Mouse (Mus musculus) midbrain, embryonic 11.5 days (tissue): ENCODE measurements around the gene Dock1. TPM values are rescaled to one million over a fixed set of nuclear protein-coding genes. Genes with fewer than 3 reads are reported as not detected.
A peak's percentile ranks its signal among the peaks of the same experiment; 100 is the strongest.

Source experiments
- ATAC-seq: fragments of 200-750 bp; cut with Nextera tagmentation; 2 replicates; pipeline ENCODE4 v1.8.0; 2017; ENCODE audit warnings: moderate TSS enrichment, moderate library complexity; ENCODE audit not compliant: low FRiP score
- DNase-seq: peaks from one replicate; pipeline ENCODE4 v3.0.0; 2015; ENCODE audit warnings: low spot score; ENCODE audit errors: missing footprints
- H3K27ac ChIP-seq: fragments of 300-500 bp; sonication (generic); 2 replicates; pipeline ENCODE4 v1.5.1; 2014; ENCODE audit warnings: low read depth, low read length
- H3K27me3 ChIP-seq: fragments of 300-500 bp; sonication (generic); 2 replicates; pipeline ENCODE4 v1.6.1; 2014; ENCODE audit warnings: mild to moderate bottlenecking, low read length, moderate library complexity, mixed read lengths; ENCODE audit not compliant: control insufficient read depth, insufficient read depth
- H3K36me3 ChIP-seq: fragments of 300-500 bp; sonication (generic); 2 replicates; pipeline ENCODE4 v1.6.1; 2014; ENCODE audit warnings: mild to moderate bottlenecking, low read length, moderate library complexity, mixed read lengths; ENCODE audit not compliant: control insufficient read depth, insufficient read depth
- H3K4me1 ChIP-seq: fragments of 300-500 bp; sonication (generic); 2 replicates; pipeline ENCODE4 v1.6.1; 2014; ENCODE audit warnings: low read length; ENCODE audit not compliant: control insufficient read depth, insufficient read depth
- H3K4me2 ChIP-seq: fragments of 300-500 bp; sonication (generic); 2 replicates; pipeline ENCODE4 v1.6.1; 2014; ENCODE audit warnings: mild to moderate bottlenecking, moderate library complexity
- H3K4me3 ChIP-seq: fragments of 300-500 bp; sonication (generic); 2 replicates; pipeline ENCODE4 v1.5.1; 2014; ENCODE audit warnings: low read depth, low read length
- H3K9ac ChIP-seq: fragments of 300-500 bp; sonication (generic); 2 replicates; pipeline ENCODE4 v1.6.1; 2014; ENCODE audit warnings: low read length
- H3K9me3 ChIP-seq: fragments of 300-500 bp; sonication (generic); 2 replicates; pipeline ENCODE4 v1.6.1; 2016; ENCODE audit warnings: low read length; ENCODE audit not compliant: control insufficient read depth
- WGBS: fragments of 180-500 bp; shearing (Covaris S2); extraction: QIAGEN DNeasy Blood & Tissue Kit; methylation state at CpG from one replicate; pipeline ENCODE4 v1.1.7; 2014; 5-methylcytosine and 5-hydroxymethylcytosine counted together
- polyA plus RNA-seq: library from polyadenylated mRNA; unstranded; fragments of >200 nt; fragmentation: Nextera tagmentation; extraction: Ambion mirVana; gene quantifications from 2 replicates; pipeline ENCODE4 v1.2.1, GENCODE M21; 2014

Dock1 gene
- polyA plus RNA-seq, 1 experiment from 2014 or later: 17.6 TPM

- Histone ChIP-seq H3K4me2 (no peak overlapping the region), H3K4me3 (no peak overlapping the region), H3K9me3 (no peaks in the 10 kb centered on the region), H3K4me1 (peaks cover 5% of the 10 kb centered on the region; the same call in 1 of the 2 replicates), H3K9ac (no peak overlapping the region), H3K36me3 (no peaks in the 10 kb centered on the region), H3K27ac (no peak overlapping the region), H3K27me3 (no peaks in the 10 kb centered on the region)
- no peak for DNase-seq
- no peak for ATAC-seq
- WGBS: 89% methylated on average over 10 of the region's 10 CpGs
These were observed 455.0 kb downstream of the Dock1 start for GRCm38 (mm10) chr7:135125296-135126065.

- H3K27ac ChIP-seq: no peak overlapping the region
- WGBS: 90% methylated on average over 4 of the region's 4 CpGs
- no peak overlapping the region for H3K4me3 ChIP-seq
- H3K27me3 ChIP-seq: no peaks in the 10 kb centered on the region
- no peak for DNase-seq
- ATAC-seq: no peak
- H3K4me2 ChIP-seq: no peak overlapping the region
- H3K9ac ChIP-seq: no peak overlapping the region
- H3K9me3 ChIP-seq: no peaks in the 10 kb centered on the region
- H3K4me1 ChIP-seq: peaks cover 5% of the 10 kb centered on the region; the same call in 1 of the 2 replicates
- no peaks in the 10 kb centered on the region for H3K36me3 ChIP-seq
These were observed 462.0 kb downstream of the Dock1 start for GRCm38 (mm10) chr7:135132461-135132860.

DNA sequence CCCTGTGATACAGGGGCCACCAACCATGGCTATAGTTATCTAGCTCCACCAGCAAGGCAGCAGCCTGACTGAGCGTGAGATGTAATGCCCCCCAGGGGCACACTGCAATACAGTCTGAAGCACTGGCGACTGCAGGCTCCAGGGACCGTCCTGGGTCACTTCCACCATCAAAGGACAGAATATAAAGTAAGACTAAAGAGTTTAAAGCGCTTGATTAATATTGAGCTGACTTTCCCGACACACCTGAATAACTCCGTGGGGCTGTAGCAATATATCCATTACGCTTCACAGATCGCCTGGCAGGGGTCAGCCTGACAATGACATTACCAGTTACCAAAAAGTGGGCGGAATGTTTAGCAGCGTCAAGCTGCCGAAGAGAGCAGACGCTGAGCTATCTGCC lies 464.2 kb downstream of the Dock1 start:
- DNase-seq: peak; percentile 77
- ATAC-seq: no peak
- H3K9me3 ChIP-seq: no peaks in the 10 kb centered on the region
- H3K4me2 ChIP-seq: no peak overlapping the region
- no peaks in the 10 kb centered on the region for H3K36me3 ChIP-seq
- H3K4me3 ChIP-seq: no peak overlapping the region
- H3K27me3 ChIP-seq: no peaks in the 10 kb centered on the region
- H3K27ac ChIP-seq: no peak overlapping the region
- peaks cover 11% of the 10 kb centered on the region for H3K4me1 ChIP-seq
- 38% methylated on average over 12 of the region's 12 CpGs for WGBS
- no peak overlapping the region for H3K9ac ChIP-seq

DNA sequence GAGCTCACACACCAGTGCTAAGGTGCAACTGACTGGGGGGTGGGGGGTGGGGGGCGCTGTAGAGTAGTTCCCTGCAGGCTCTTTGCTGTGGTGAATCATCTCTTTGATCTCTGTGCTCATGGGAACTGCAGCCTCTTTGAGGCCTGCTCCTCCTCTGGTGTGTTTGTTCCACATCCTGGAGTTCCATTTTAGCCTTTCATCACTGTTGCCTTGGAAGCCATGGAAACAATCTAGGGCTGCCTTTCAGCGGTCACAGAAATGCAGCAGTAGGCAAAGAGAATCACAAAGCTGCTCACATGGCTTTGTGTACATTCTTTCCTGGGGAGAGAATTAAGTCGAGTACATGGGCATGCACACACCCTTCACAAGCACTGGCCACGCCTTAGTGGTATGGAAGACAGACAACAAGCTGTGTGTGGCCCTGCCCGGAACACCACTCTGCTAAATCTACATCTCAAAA lies 468.7 kb downstream of the Dock1 start:
- Histone ChIP-seq H3K27me3 (no peaks in the 10 kb centered on the region), H3K4me1 (peaks cover 14% of the 10 kb centered on the region), H3K9me3 (no peaks in the 10 kb centered on the region), H3K9ac (no peak overlapping the region), H3K4me2 (no peak overlapping the region), H3K4me3 (no peak overlapping the region), H3K27ac (0 out of 2 replicates have a peak overlapping the region, but pooled peaks have one; percentile 30), H3K36me3 (no peaks in the 10 kb centered on the region)
- peak; percentile 88 for DNase-seq
- 7% methylated on average over 5 of the region's 5 CpGs for WGBS
- ATAC-seq: peak; percentile 91

DNA sequence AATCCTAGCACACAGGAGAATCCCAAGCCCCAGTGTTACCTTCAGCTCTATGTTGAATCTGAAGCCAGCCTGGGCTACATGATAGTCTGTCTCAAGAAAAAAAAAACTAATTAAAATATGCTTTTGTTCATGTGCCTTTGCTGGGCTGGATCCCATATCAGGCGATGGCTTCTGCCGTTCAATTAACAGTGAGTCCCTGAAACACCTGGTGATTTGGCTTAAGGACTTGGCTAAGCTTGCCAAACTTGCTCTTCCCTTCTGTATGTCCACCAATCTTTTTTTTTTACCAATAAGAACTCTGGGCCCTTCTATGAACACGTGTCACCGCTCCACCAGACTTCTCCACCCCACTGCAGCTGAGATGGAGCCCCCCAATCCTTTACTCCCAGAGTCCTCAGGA lies 474.3 kb downstream of the Dock1 start:
- Histone ChIP-seq H3K36me3 (no peaks in the 10 kb centered on the region; the same call in 1 of the 2 replicates), H3K27ac (no peak overlapping the region), H3K9me3 (no peaks in the 10 kb centered on the region; the same call in 1 of the 2 replicates), H3K27me3 (no peaks in the 10 kb centered on the region), H3K4me2 (no peak overlapping the region), H3K4me1 (peaks cover 3% of the 10 kb centered on the region; the same call in 1 of the 2 replicates), H3K4me3 (no peak overlapping the region), H3K9ac (no peak overlapping the region)
- ATAC-seq (no peak), DNase-seq (no peak)
- WGBS: 91% methylated on average over 4 of the region's 4 CpGs

GRCm38 (mm10) chr7:135150926-135151325 lies 480.5 kb downstream of the Dock1 start:
- no peaks in the 10 kb centered on the region; the same call in 1 of the 2 replicates for H3K9me3 ChIP-seq
- H3K27ac ChIP-seq: no peak overlapping the region
- H3K4me3 ChIP-seq: no peak overlapping the region
- H3K27me3 ChIP-seq: no peaks in the 10 kb centered on the region
- WGBS: 93% methylated on average over 2 of the region's 2 CpGs
- no peak overlapping the region for H3K4me2 ChIP-seq
- no peaks in the 10 kb centered on the region for H3K4me1 ChIP-seq
- H3K9ac ChIP-seq: no peak overlapping the region
- DNase-seq (no peak), ATAC-seq (no peak)
- H3K36me3 ChIP-seq: no peaks in the 10 kb centered on the region; the same call in 1 of the 2 replicates

- whole genome bisulfite sequencing: 83% methylated on average over 5 of the region's 5 CpGs
- Histone ChIP-seq H3K4me3 (no peak overlapping the region), H3K9ac (no peak overlapping the region), H3K27ac (no peak overlapping the region), H3K4me2 (no peak overlapping the region), H3K4me1 (no peaks in the 10 kb centered on the region), H3K27me3 (no peaks in the 10 kb centered on the region), H3K9me3 (no peaks in the 10 kb centered on the region), H3K36me3 (no peaks in the 10 kb centered on the region)
- ATAC-seq: no peak
- no peak for DNase-seq
These were observed 487.1 kb downstream of the Dock1 start for GRCm38 (mm10) chr7:135157571-135157970.

- peak; percentile 59 for DNase-seq
- H3K27me3 ChIP-seq: no peaks in the 10 kb centered on the region
- H3K9ac ChIP-seq: no peak overlapping the region
- no peak overlapping the region for H3K4me3 ChIP-seq
- H3K4me2 ChIP-seq: no peak overlapping the region
- no peaks in the 10 kb centered on the region for H3K9me3 ChIP-seq
- H3K4me1 ChIP-seq: no peaks in the 10 kb centered on the region
- H3K27ac ChIP-seq: no peak overlapping the region
- ATAC-seq: no peak
- no peaks in the 10 kb centered on the region for H3K36me3 ChIP-seq
- WGBS: 95% methylated on average over 10 of the region's 10 CpGs
These were observed 487.9 kb downstream of the Dock1 start for GRCm38 (mm10) chr7:135158381-135158780.

- DNase-seq (peak; percentile 73), ATAC-seq (no peak)
- Histone ChIP-seq H3K36me3 (no peaks in the 10 kb centered on the region), H3K4me1 (no peaks in the 10 kb centered on the region), H3K9ac (no peak overlapping the region), H3K27me3 (no peaks in the 10 kb centered on the region), H3K27ac (no peak overlapping the region), H3K9me3 (no peaks in the 10 kb centered on the region), H3K4me3 (no peak overlapping the region), H3K4me2 (no peak overlapping the region)
- WGBS: 88% methylated on average over 4 of the region's 4 CpGs
These were observed 489.2 kb downstream of the Dock1 start for GRCm38 (mm10) chr7:135159606-135160005.
